Mouse (Mus musculus) ES-E14 (cell line): ENCODE data around the gene Olfr223.

ENCODE experiments used
- HCFC1 ChIP-seq: IDR thresholded peaks from 2 replicates; pipeline ENCODE4 v1.6.1; 2012; ENCODE audit warnings: low read length, inconsistent platforms, borderline replicate concordance; ENCODE audit not compliant: insufficient read depth
- MAFK ChIP-seq: IDR thresholded peaks from 2 replicates; pipeline ENCODE4 v1.6.1; 2014; ENCODE audit warnings: mild to moderate bottlenecking, low read depth, low read length, inconsistent platforms; ENCODE audit not compliant: insufficient read depth
- ZC3H11A ChIP-seq: IDR thresholded peaks from 2 replicates; pipeline ENCODE4 v1.6.1; 2012; ENCODE audit warnings: low read depth, mild to moderate bottlenecking, inconsistent platforms, low read length, borderline replicate concordance

- TF ChIP-seq ZC3H11A (no peak), HCFC1 (no peak), MAFK (no peak)
Observed at GRCm38 (mm10) chr11:59543376-59543775, 49.7 kb downstream of the Olfr223 start.
